Mouse (Mus musculus) forebrain, embryonic 15.5 days (tissue): ENCODE data around the gene Fra10ac1. TPM values are rescaled to one million over a fixed set of nuclear protein-coding genes. Genes with fewer than 3 reads are reported as not detected.

ENCODE experiments used
- ATAC-seq: fragments of 200-750 bp; cut with Nextera tagmentation; replicated peaks from 2 replicates; pipeline ENCODE4 v1.8.0; 2017; ENCODE audit warnings: mild to moderate bottlenecking, moderate TSS enrichment, moderate library complexity
- H3K27ac ChIP-seq: fragments of 300-500 bp; sonication (generic); replicated peaks from 2 replicates; pipeline ENCODE4 v1.5.1; 2015; ENCODE audit warnings: mild to moderate bottlenecking, inconsistent platforms
- H3K27me3 ChIP-seq: fragments of 300-500 bp; sonication (generic); 2 replicates; pipeline ENCODE4 v1.6.1; 2015; ENCODE audit warnings: inconsistent platforms
- H3K36me3 ChIP-seq: fragments of 300-500 bp; sonication (generic); 2 replicates; pipeline ENCODE4 v1.6.1; 2015; ENCODE audit warnings: mild to moderate bottlenecking, inconsistent platforms
- H3K4me1 ChIP-seq: fragments of 300-500 bp; sonication (generic); 2 replicates; pipeline ENCODE4 v1.6.1; 2015; ENCODE audit warnings: inconsistent platforms
- H3K4me2 ChIP-seq: fragments of 300-500 bp; sonication (generic); replicated peaks from 2 replicates; pipeline ENCODE4 v1.6.1; 2015; ENCODE audit warnings: mild to moderate bottlenecking, inconsistent platforms
- H3K4me3 ChIP-seq: fragments of 300-500 bp; sonication (generic); 2 replicates; pipeline ENCODE4 v1.5.1; 2015; ENCODE audit warnings: mild to moderate bottlenecking, inconsistent platforms
- H3K9ac ChIP-seq: fragments of 300-500 bp; sonication (generic); replicated peaks from 2 replicates; pipeline ENCODE4 v1.6.1; 2015; ENCODE audit warnings: mild to moderate bottlenecking, inconsistent platforms
- H3K9me3 ChIP-seq: fragments of 300-500 bp; sonication (generic); 2 replicates; pipeline ENCODE4 v1.6.1; 2016; ENCODE audit warnings: inconsistent platforms
- WGBS: fragments of 180-500 bp; shearing (Covaris S2); methylation state at CpG from one replicate; pipeline ENCODE4 v1.1.7; 2015; ENCODE audit warnings: mixed read lengths; 5-methylcytosine and 5-hydroxymethylcytosine counted together
- polyA plus RNA-seq: library from polyadenylated mRNA; unstranded; fragments of >200 nt; fragmentation: Nextera tagmentation; extraction: Ambion mirVana; gene quantifications from 2 replicates; pipeline ENCODE4 v1.2.1, GENCODE M21; 2015

Fra10ac1 gene
- polyA plus RNA-seq, 1 experiment from 2014 or later, result 53.7 TPM

DNA sequence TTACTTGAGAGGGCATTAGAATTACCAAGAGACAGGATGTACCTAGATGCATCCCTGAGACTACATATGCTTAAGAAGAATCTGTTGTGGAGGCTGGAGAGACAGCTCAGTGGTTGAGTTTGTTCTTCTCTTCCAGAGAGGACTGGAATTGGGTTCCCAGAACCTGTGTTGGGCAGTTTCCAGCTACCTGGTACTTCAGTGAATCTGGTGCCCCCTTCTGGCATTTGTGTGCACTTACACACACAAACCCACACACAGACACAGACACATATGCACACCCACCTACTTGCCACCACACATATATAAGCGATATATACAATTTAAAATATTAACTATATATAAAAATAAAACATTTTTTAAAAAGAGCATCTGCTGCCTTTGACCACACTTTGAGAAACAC lies 67.7 kb downstream of the Fra10ac1 start:
- ATAC-seq, result no peak
- WGBS, result 100% methylated on average over 1 of the region's 1 CpGs
- no peak overlapping the region for H3K4me2 ChIP-seq

GRCm38 (mm10) chr19:38143540-38144271 lies 80.2 kb downstream of the Fra10ac1 start:
- Histone ChIP-seq H3K4me3 (no peak overlapping the region), H3K4me1 (no peaks in the 10 kb centered on the region), H3K9me3 (no peaks in the 10 kb centered on the region), H3K27me3 (no peaks in the 10 kb centered on the region), H3K36me3 (no peaks in the 10 kb centered on the region), H3K4me2 (no peak overlapping the region), H3K9ac (no peak overlapping the region), H3K27ac (no peak overlapping the region)
- WGBS, result 77% methylated on average over 4 of the region's 4 CpGs
- no peak for ATAC-seq

More for the DNA sequence above, 67.7 kb downstream of the Fra10ac1 start:
- Histone ChIP-seq H3K36me3 (no peaks in the 10 kb centered on the region), H3K27ac (no peak overlapping the region), H3K4me1 (no peaks in the 10 kb centered on the region), H3K27me3 (no peaks in the 10 kb centered on the region), H3K9me3 (no peaks in the 10 kb centered on the region), H3K9ac (no peak overlapping the region), H3K4me3 (no peak overlapping the region)

Other genes starting within 250 kb of the Fra10ac1 start
- gene Myof, start 180.6 kb downstream of the Fra10ac1 start, polyA plus RNA-seq, result 1.4 and 1.7 TPM in 2 replicates
- 16.6 and 17.9 TPM in 2 replicates for gene Cep55, start 169.1 kb downstream of the Fra10ac1 start, polyA plus RNA-seq
- gene Ffar4, start 127.1 kb downstream of the Fra10ac1 start, polyA plus RNA-seq, result 0.15 TPM in 1 of 2 replicates, not detected in the other
- gene Rbp4, start 98.9 kb downstream of the Fra10ac1 start, polyA plus RNA-seq, result 1.5 and 3.9 TPM in 2 replicates
- gene Pde6c, start 91.4 kb downstream of the Fra10ac1 start, polyA plus RNA-seq, result 0.28 TPM in 1 of 2 replicates, not detected in the other
- 13.0 and 14.4 TPM in 2 replicates for gene Lgi1, start 40.4 kb upstream of the Fra10ac1 start, polyA plus RNA-seq
- 1.1 and 1.4 TPM in 2 replicates for gene Slc35g1, start 171.8 kb upstream of the Fra10ac1 start, polyA plus RNA-seq